Mouse (Mus musculus) CH12.LX (cell line): ENCODE results near the gene Itga9. TPM values are rescaled to one million over a fixed set of nuclear protein-coding genes. Genes with fewer than 3 reads are reported as not detected.

Experiments
- DNase-seq: peaks from one replicate; pipeline ENCODE4 v3.0.0-alpha.2; 2013; ENCODE audit errors: extremely low read depth
- H3K27ac ChIP-seq: 2 replicates; pipeline ENCODE4 v1.5.1; 2012; ENCODE audit warnings: low read depth, mild to moderate bottlenecking, control low read depth, moderate library complexity; ENCODE audit not compliant: insufficient read depth
- H3K27me3 ChIP-seq: replicated peaks from 2 replicates; pipeline ENCODE3; 2012; ENCODE audit warnings: inconsistent platforms
- H3K36me3 ChIP-seq, 2 experiments: replicated peaks in 1 of 2; 2 replicates each; pipeline versions ENCODE3 to v1.6.1; 2012; ENCODE audit warnings: inconsistent platforms in 1 of 2, low read length in 1 of 2, mild to moderate bottlenecking in 1 of 2, mixed read lengths in 1 of 2, moderate library complexity in 1 of 2; ENCODE audit not compliant: control insufficient read depth in 1 of 2, insufficient read depth in 1 of 2
- H3K4me1 ChIP-seq, 2 experiments: 2 replicates each; pipeline ENCODE4 v1.6.1; 2012; ENCODE audit warnings: inconsistent platforms in 1 of 2, moderate library complexity in 1 of 2; ENCODE audit not compliant: insufficient read depth in 2 of 2, control insufficient read depth in 1 of 2
- H3K4me2 ChIP-seq: 2 replicates; pipeline ENCODE4 v1.6.1; 2012; ENCODE audit warnings: low read depth, mild to moderate bottlenecking, control low read depth; ENCODE audit not compliant: poor library complexity, insufficient read depth, severe bottlenecking
- H3K4me3 ChIP-seq, 3 experiments: fragments of 150-350 bp in 1 of 3; sonication (generic) in 1 of 3; replicated peaks in 1 of 3; 2 replicates each; pipeline versions ENCODE3 to v1.5.1; 2011 to 2012; ENCODE audit warnings: low read depth in 2 of 3, low read length in 2 of 3, mild to moderate bottlenecking in 2 of 3, moderate library complexity in 2 of 3, control low read depth in 1 of 3, improper control_type of control experiment in 1 of 3, inconsistent platforms in 1 of 3, mixed read lengths in 1 of 3; ENCODE audit not compliant: poor library complexity in 1 of 3
- H3K79me2 ChIP-seq: replicated peaks from 2 replicates; pipeline ENCODE4 v1.6.1; 2012; ENCODE audit warnings: mild to moderate bottlenecking, moderate library complexity; ENCODE audit not compliant: control insufficient read depth, poor library complexity, insufficient read depth, severe bottlenecking; ENCODE audit errors: extremely low read depth
- H3K9ac ChIP-seq: 2 replicates; pipeline ENCODE4 v1.6.1; 2012; ENCODE audit warnings: low read depth, mild to moderate bottlenecking, control low read depth, moderate library complexity; ENCODE audit not compliant: insufficient read depth
- H3K9me3 ChIP-seq: replicated peaks from 2 replicates; pipeline ENCODE3; 2012; ENCODE audit warnings: low read length, inconsistent platforms, mixed read lengths
- BHLHE40 ChIP-seq: IDR thresholded peaks from 2 replicates; pipeline ENCODE4 v1.6.1; 2011; ENCODE audit warnings: mild to moderate bottlenecking, low read depth, low read length, improper control_type of control experiment
- CHD1 ChIP-seq: IDR thresholded peaks from 2 replicates; pipeline ENCODE4 v1.6.1; 2012; ENCODE audit warnings: low read depth, low read length, improper control_type of control experiment, inconsistent platforms
- CHD2 ChIP-seq: IDR thresholded peaks from 2 replicates; pipeline ENCODE4 v1.6.1; 2011; ENCODE audit warnings: low read length, improper control_type of control experiment
- CTCF ChIP-seq, 2 experiments: IDR thresholded peaks in 1 of 2; conservative IDR thresholded peaks in 1 of 2; 2 replicates each; pipeline ENCODE4 v1.5.1; 2011 to 2012; ENCODE audit warnings: low read depth in 2 of 2, low read length in 2 of 2, improper control_type of control experiment in 1 of 2, inconsistent platforms in 1 of 2, mild to moderate bottlenecking in 1 of 2, moderate library complexity in 1 of 2
- E2F4 ChIP-seq: IDR thresholded peaks from 2 replicates; pipeline ENCODE4 v1.6.1; 2011; ENCODE audit warnings: low read depth, low read length, improper control_type of control experiment; ENCODE audit not compliant: insufficient replicate concordance
- IRF4 ChIP-seq: IDR thresholded peaks from 2 replicates; pipeline ENCODE4 v1.6.1; 2014; ENCODE audit warnings: low read depth, mild to moderate bottlenecking, inconsistent platforms, low read length, improper control_type of control experiment
- JUND ChIP-seq: conservative IDR thresholded peaks from 2 replicates; pipeline ENCODE4 v1.6.1; 2011; ENCODE audit warnings: low read depth, low read length, improper control_type of control experiment
- KAT2A ChIP-seq: IDR thresholded peaks from 2 replicates; pipeline ENCODE4 v1.6.1; 2012; ENCODE audit warnings: low read length, improper control_type of control experiment, inconsistent platforms; ENCODE audit not compliant: insufficient replicate concordance
- MEF2A ChIP-seq: IDR thresholded peaks from 2 replicates; pipeline ENCODE4 v1.6.1; 2014; ENCODE audit warnings: low read depth, mild to moderate bottlenecking, inconsistent platforms, low read length, improper control_type of control experiment, borderline replicate concordance
- NELFE ChIP-seq: IDR thresholded peaks from 2 replicates; pipeline ENCODE4 v1.6.1; 2011; ENCODE audit warnings: low read depth, low read length, improper control_type of control experiment
- NRF1 ChIP-seq: IDR thresholded peaks from 2 replicates; pipeline ENCODE4 v1.6.1; 2014; ENCODE audit warnings: low read depth, mild to moderate bottlenecking, inconsistent platforms, low read length, improper control_type of control experiment, moderate library complexity
- PAX5 ChIP-seq: IDR thresholded peaks from 2 replicates; pipeline ENCODE4 v1.6.1; 2012; ENCODE audit warnings: low read length, inconsistent platforms, mixed read lengths
- TBP ChIP-seq: conservative IDR thresholded peaks from 2 replicates; pipeline ENCODE4 v1.6.1; 2011; ENCODE audit warnings: low read depth, low read length, improper control_type of control experiment
- TCF12 ChIP-seq: IDR thresholded peaks from 2 replicates; pipeline ENCODE4 v1.6.1; 2014; ENCODE audit warnings: low read depth, mild to moderate bottlenecking, inconsistent platforms, low read length, improper control_type of control experiment
- ZC3H11A ChIP-seq: IDR thresholded peaks from 2 replicates; pipeline ENCODE4 v1.6.1; 2012; ENCODE audit warnings: low read depth, mild to moderate bottlenecking, inconsistent platforms, low read length, improper control_type of control experiment
- dilution Hi-C: fragments of 300-500 bp; cut with MboI; formaldehyde crosslinking; loops from 2 replicates; pipeline ENCODE4 v1.14.3; 2020; ENCODE audit warnings: low sequenced_read_pairs; ENCODE audit not compliant: extremely low pct_unique_long_range_greater_than_20kb, extremely low pct_ligation_motif_present
- in situ Hi-C: fragments of 300-500 bp; cut with MboI; formaldehyde crosslinking; loops from 3 replicates; pipeline ENCODE4 v1.14.3; 2019; ENCODE audit warnings: low sequenced_read_pairs, low pct_ligation_motif_present, low pct_unique_long_range_greater_than_20kb, mixed read lengths
- polyA plus RNA-seq: library from polyadenylated mRNA; unstranded; fragments of >175 nt; gene quantifications from 2 replicates; pipeline ENCODE4 v1.2.1, GENCODE M21; 2012; ENCODE audit warnings: low read depth; ENCODE audit not compliant: insufficient read length
- total RNA-seq, 2 experiments: library from RNA; depleted of rRNA; stranded (reverse); fragments of 300-350 nt in 1 of 2; fragments of >200 nt in 1 of 2; gene quantifications; 2 replicates each; pipeline ENCODE4 v1.2.3; 2012 to 2014

The Itga9 gene
- total and polyA plus RNA-seq, 3 experiments = 0.19 TPM; not detected in 2

GRCm38 (mm10) chr9:118563356-118563755, 43.1 kb upstream of the Itga9 start:
- Histone ChIP-seq H3K27me3 (no peaks in the 10 kb centered on the region), H3K4me3 (no peak overlapping the region), H3K9ac (no peak overlapping the region), H3K27ac (no peak overlapping the region), H3K4me1 (no peaks in the 10 kb centered on the region), H3K9me3 (no peaks in the 10 kb centered on the region), H3K36me3 (peaks cover 83 to 97% of the 10 kb centered on the region in 2 experiments), H3K79me2 (no peaks in the 10 kb centered on the region), H3K4me2 (no peak overlapping the region)
- in situ Hi-C loops (no loop called here), dilution Hi-C loops (no loop called here)
- DNase-seq = no peak
- no peak for TF ChIP-seq ZC3H11A
- TF ChIP-seq MEF2A = no peak
- no peak for TF ChIP-seq E2F4
- TF ChIP-seq NELFE = no peak
- no peak for TF ChIP-seq NRF1
- TF ChIP-seq JUND = no peak
- TF ChIP-seq CHD1 = no peak
- no peak for TF ChIP-seq CHD2
- TF ChIP-seq IRF4 = no peak
- no peak for TF ChIP-seq TBP
- no peak for TF ChIP-seq BHLHE40

GRCm38 (mm10) chr9:118563866-118564265, 42.6 kb upstream of the Itga9 start:
- Histone ChIP-seq H3K4me2 (no peak overlapping the region), H3K4me1 (no peaks in the 10 kb centered on the region), H3K27ac (no peak overlapping the region), H3K9ac (no peak overlapping the region), H3K4me3 (no peak overlapping the region), H3K27me3 (no peaks in the 10 kb centered on the region), H3K79me2 (no peaks in the 10 kb centered on the region), H3K9me3 (no peaks in the 10 kb centered on the region), H3K36me3 (peaks cover 78 to 94% of the 10 kb centered on the region in 2 experiments)
- in situ Hi-C loops = no loop called here
- dilution Hi-C loops = no loop called here
- TF ChIP-seq PAX5 (no peak), TCF12 (no peak), CTCF (conservative IDR thresholded peaks at IDR 0.05 in 1 of 2, IDR thresholded peaks at IDR 0.05 in 1 of 2; ENCODE audit: low read depth in 2 of 2, low read length in 2 of 2) (no peak)
- DNase-seq = no peak

GRCm38 (mm10) chr9:118564696-118565095, 41.8 kb upstream of the Itga9 start:
- H3K4me1 ChIP-seq = no peaks in the 10 kb centered on the region
- no peak for DNase-seq
- TF ChIP-seq TBP (no peak), KAT2A (no peak), CHD1 (no peak)
- H3K4me3 ChIP-seq = no peak overlapping the region
- no peaks in the 10 kb centered on the region for H3K9me3 ChIP-seq
- H3K4me2 ChIP-seq = no peak overlapping the region
- dilution Hi-C loops (no loop called here), in situ Hi-C loops (no loop called here)
- no peak overlapping the region for H3K27ac ChIP-seq
- no peak overlapping the region for H3K9ac ChIP-seq
- H3K36me3 ChIP-seq = peaks cover 78 to 94% of the 10 kb centered on the region in 2 experiments
- no peaks in the 10 kb centered on the region for H3K79me2 ChIP-seq
- H3K27me3 ChIP-seq = no peaks in the 10 kb centered on the region
